Mouse (Mus musculus): Measurements from ENCODE around the gene Enpp3.

DNA sequence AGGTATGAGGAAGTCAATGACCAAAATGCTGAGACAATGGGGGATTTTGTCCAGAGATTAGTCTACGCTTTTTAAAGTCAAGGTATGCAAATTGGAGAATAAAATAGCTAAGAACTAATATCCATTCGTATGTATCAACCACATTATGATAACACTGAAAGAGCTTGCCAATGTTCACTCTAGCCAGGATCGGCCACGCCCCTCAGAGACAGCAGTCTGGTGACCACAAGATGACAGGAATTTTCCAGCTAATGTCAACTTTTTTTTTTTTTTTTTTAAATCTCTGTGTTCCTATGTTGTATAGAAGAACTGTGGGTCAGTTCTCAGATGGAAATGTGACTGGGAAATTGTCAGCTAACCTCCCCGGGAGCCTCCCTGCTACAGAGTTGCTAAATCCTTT lies 12.2 kb downstream of the Enpp3 start:
- TF ChIP-seq POLR2A (IDR thresholded peaks at IDR 0.05; ENCODE audit: extremely low read depth, insufficient read depth, low read length) (no peak), CTCF (IDR thresholded peaks at IDR 0.05; ENCODE audit: extremely low read depth, insufficient read depth, low read length) (no peak)

Data from cortical plate, adult 2 months (tissue).